Mouse (Mus musculus) adrenal gland, postnatal 10 days (tissue): ENCODE results near the gene Spdya. TPM values are rescaled to one million over a fixed set of nuclear protein-coding genes. Genes with fewer than 3 reads are reported as not detected.
"Not testable (repeated sequence)": the region's sequence is repeated elsewhere in the genome, so short reads cannot be mapped to it uniquely, and the experiment has no call there.

Experiments used
- DNase-seq: peaks from one replicate; pipeline ENCODE4 v3.0.0; 2021; ENCODE audit warnings: mixed read lengths
- total RNA-seq, 2 experiments: library from RNA; stranded (reverse); gene quantifications; 2 replicates each; pipeline ENCODE4 v1.2.3; 2021

Gene Spdya
- total RNA-seq, 2 experiments from 2014 or later: 0.45 to 0.55 TPM

DNA sequence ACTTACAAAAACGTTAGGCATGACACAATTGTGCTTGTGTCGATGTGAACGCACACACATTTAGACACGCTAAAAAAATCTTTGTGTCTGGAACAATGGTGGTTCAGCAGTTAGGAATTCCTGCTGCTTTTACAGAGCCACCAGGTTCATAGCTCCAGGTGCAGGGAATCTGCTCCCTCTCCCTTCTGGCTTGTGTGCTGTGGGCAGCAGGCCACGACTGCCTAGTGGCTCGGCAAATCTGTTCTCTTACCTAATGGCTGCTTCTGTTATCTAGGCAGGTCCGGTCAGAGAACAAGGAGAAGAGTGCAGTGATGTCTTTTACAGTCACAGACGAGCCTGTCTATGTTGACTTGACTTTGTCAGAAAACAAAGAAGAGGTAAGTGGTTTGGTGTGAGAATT lies 81.5 kb downstream of the Spdya start:
- no peak for DNase-seq

DNA sequence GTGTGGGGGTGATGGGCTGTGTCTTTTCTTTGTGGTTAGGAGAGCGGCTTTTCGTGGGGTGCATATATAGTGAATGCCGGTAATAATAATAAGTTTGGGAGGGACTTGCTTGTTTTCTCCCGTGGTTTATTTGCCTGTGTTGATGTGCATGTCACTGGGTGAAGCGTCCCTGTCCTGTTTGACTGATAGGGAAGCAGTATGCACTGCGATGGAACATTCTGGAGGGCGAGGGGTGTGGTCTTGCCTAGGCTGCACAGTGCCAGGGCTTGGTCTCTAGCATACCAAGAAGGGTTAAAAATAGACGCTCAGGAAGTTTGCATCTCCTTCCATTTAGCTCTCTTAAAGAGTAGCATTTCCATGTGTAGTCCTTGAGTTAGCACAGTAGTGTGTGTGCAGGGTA lies 84.9 kb downstream of the Spdya start:
- DNase-seq: no peak

DNA sequence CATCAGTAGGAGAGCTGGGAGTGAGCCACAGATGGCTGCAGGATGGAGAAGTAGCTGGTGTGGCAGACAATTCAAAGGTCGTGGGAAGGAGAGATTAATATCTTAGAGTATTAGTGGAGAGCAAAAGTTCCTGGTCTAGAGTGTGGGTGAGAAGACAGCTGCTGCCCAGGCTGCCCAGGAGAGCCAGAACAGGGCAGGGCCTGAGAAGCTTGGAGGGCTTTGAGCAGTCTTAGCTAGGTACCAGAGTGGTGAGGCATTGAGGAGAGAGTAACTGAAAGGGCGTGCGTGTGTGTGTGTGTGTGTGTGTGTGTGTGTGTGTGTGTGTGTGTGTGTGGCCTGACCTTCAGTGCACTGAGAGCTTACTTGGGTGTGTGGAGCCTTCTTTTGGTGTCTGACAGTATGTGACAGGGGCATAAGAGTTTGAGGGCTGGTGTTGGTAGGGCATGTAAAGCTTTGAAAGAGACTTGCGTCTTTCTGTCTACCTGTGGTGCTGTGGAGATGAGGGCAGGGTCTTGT lies 85.9 kb downstream of the Spdya start:
- peak; percentile 65 for DNase-seq

DNA sequence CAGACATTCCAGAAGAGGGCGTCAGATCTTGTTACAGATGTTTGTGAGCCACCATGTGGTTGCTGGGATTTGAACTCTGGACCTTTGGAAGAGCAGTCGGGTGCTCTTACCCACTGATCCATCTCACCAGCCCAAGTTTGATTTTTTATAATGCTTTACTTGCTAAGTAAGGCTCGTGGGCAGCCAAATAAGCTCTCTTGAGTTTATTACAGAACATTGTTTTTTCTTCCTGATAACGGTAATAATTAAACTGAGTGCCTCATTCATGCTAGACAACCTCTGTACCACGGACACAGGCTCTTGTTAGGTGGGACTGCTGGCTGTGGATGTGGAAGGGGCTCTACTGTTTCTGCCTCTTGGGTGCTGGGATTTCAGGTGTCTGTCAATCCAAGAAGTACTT lies 87.2 kb downstream of the Spdya start:
- DNase-seq: not testable (repeated sequence)

Other genes starting within 250 kb of the Spdya start
- 10 to 100 TPM; 14.0 to 15.4 TPM for gene Emilin2, start 240.1 kb upstream of the Spdya start, total RNA-seq
- 1 to 10 TPM; 1.7 to 3.3 TPM for gene Gm4707, start 92.1 kb upstream of the Spdya start, total RNA-seq
- gene Smchd1, start 76.7 kb upstream of the Spdya start, total RNA-seq: 10 to 100 TPM; 32.9 to 43.5 TPM
- gene Ndc80, start 25.2 kb upstream of the Spdya start, total RNA-seq: 10 to 100 TPM in 1 of 2 experiments, 1 to 10 TPM in 1; 9.4 to 11.9 TPM
- gene Wdr43, start 63.8 kb downstream of the Spdya start, total RNA-seq: 10 to 100 TPM; 46.3 to 53.4 TPM
- gene Togaram2, start 121.2 kb downstream of the Spdya start, total RNA-seq: under 1 TPM; 0.27 to 0.33 TPM
- gene Pcare, start 200.8 kb downstream of the Spdya start, total RNA-seq: not detected
- 10 to 100 TPM; 13.9 to 24.7 TPM for gene Clip4, start 216.4 kb downstream of the Spdya start, total RNA-seq